Mouse (Mus musculus) forebrain, embryonic 14.5 days (tissue): Measurements from ENCODE around the gene Pik3cd. TPM values are rescaled to one million over a fixed set of nuclear protein-coding genes. Genes with fewer than 3 reads are reported as not detected.
A peak's percentile ranks its signal among the peaks of the same experiment; 100 is the strongest.

ENCODE experiments used
- ATAC-seq: fragments of 200-750 bp; cut with Nextera tagmentation; 2 replicates; pipeline ENCODE4 v1.8.0; 2017; ENCODE audit warnings: mild to moderate bottlenecking, moderate library complexity
- DNase-seq: peaks from one replicate; pipeline ENCODE4 v3.0.0-alpha.2; 2015; ENCODE audit warnings: low spot score
- H3K27ac ChIP-seq: fragments of 300-500 bp; sonication (generic); 2 replicates; pipeline ENCODE4 v1.5.1; 2014; ENCODE audit warnings: low read depth, mild to moderate bottlenecking, control low read depth, low read length, moderate library complexity
- H3K27me3 ChIP-seq: fragments of 300-500 bp; sonication (generic); replicated peaks from 2 replicates; pipeline ENCODE4 v1.6.1; 2014; ENCODE audit warnings: low read length, control low read depth, mixed read lengths; ENCODE audit not compliant: control insufficient read depth, insufficient read depth
- H3K36me3 ChIP-seq: fragments of 300-500 bp; sonication (generic); 2 replicates; pipeline ENCODE4 v1.6.1; 2014; ENCODE audit warnings: low read length, control low read depth; ENCODE audit not compliant: control insufficient read depth, insufficient read depth
- H3K4me1 ChIP-seq: fragments of 300-500 bp; sonication (generic); 2 replicates; pipeline ENCODE4 v1.6.1; 2014; ENCODE audit warnings: antibody characterized with exemption, low read length, control low read depth; ENCODE audit not compliant: control insufficient read depth, insufficient read depth
- H3K4me2 ChIP-seq: fragments of 300-500 bp; sonication (generic); 2 replicates; pipeline ENCODE4 v1.6.1; 2014; ENCODE audit warnings: mild to moderate bottlenecking, control low read depth, low read length
- H3K4me3 ChIP-seq: fragments of 300-500 bp; sonication (generic); 2 replicates; pipeline ENCODE4 v1.5.1; 2014; ENCODE audit warnings: low read depth, low read length, control low read depth
- H3K9ac ChIP-seq: fragments of 300-500 bp; sonication (generic); 2 replicates; pipeline ENCODE4 v1.6.1; 2014; ENCODE audit warnings: mild to moderate bottlenecking, low read length, control low read depth, moderate library complexity
- H3K9me3 ChIP-seq: fragments of 300-500 bp; sonication (generic); replicated peaks from 2 replicates; pipeline ENCODE4 v1.6.1; 2016; ENCODE audit warnings: low read length, control low read depth, mixed read lengths; ENCODE audit not compliant: control insufficient read depth
- WGBS: fragments of 180-500 bp; shearing (Covaris S2); extraction: QIAGEN DNeasy Blood & Tissue Kit; methylation state at CpG from one replicate; pipeline ENCODE4 v1.1.7; 2014; 5-methylcytosine and 5-hydroxymethylcytosine counted together
- polyA plus RNA-seq: library from polyadenylated mRNA; unstranded; fragments of >200 nt; fragmentation: Nextera tagmentation; extraction: Ambion mirVana; gene quantifications from 2 replicates; pipeline ENCODE4 v1.2.1, GENCODE M21; 2014

Pik3cd gene
- polyA plus RNA-seq, 1 experiment from 2014 or later: 8.9 TPM

- Histone ChIP-seq H3K9ac (no peak overlapping the region), H3K4me2 (no peak overlapping the region), H3K4me3 (no peak overlapping the region), H3K9me3 (no peaks in the 10 kb centered on the region), H3K4me1 (no peaks in the 10 kb centered on the region), H3K27me3 (no peaks in the 10 kb centered on the region), H3K36me3 (no peaks in the 10 kb centered on the region), H3K27ac (no peak overlapping the region)
- WGBS: 84% methylated on average over 11 of the region's 11 CpGs
- ATAC-seq: no peak
- DNase-seq: no peak
These were observed 17.3 kb downstream of the Pik3cd start for GRCm38 (mm10) chr4:149684841-149685623.

GRCm38 (mm10) chr4:149683875-149684274 is 18.5 kb downstream of the Pik3cd start:
- no peak overlapping the region for H3K27ac ChIP-seq
- WGBS: 6% methylated on average over 7 of the region's 7 CpGs
- H3K9ac ChIP-seq: no peak overlapping the region
- no peaks in the 10 kb centered on the region for H3K9me3 ChIP-seq
- no peaks in the 10 kb centered on the region for H3K4me1 ChIP-seq
- H3K36me3 ChIP-seq: no peaks in the 10 kb centered on the region
- DNase-seq: no peak
- no peak overlapping the region for H3K4me2 ChIP-seq
- no peaks in the 10 kb centered on the region for H3K27me3 ChIP-seq
- H3K4me3 ChIP-seq: no peak overlapping the region
- ATAC-seq: no peak

GRCm38 (mm10) chr4:149679056-149679770 is 23.2 kb downstream of the Pik3cd start:
- Histone ChIP-seq H3K36me3 (no peaks in the 10 kb centered on the region), H3K9me3 (no peaks in the 10 kb centered on the region), H3K4me3 (no peak overlapping the region), H3K4me1 (no peaks in the 10 kb centered on the region), H3K4me2 (no peak overlapping the region), H3K27me3 (0 out of 2 replicates have a peak, but pooled peaks cover 2% of the 10 kb centered on the region), H3K27ac (no peak overlapping the region), H3K9ac (no peak overlapping the region)
- ATAC-seq (no peak), DNase-seq (no peak)
- WGBS: 77% methylated on average over 11 of the region's 11 CpGs

- no peaks in the 10 kb centered on the region for H3K4me1 ChIP-seq
- H3K4me2 ChIP-seq: no peak overlapping the region
- DNase-seq: no peak
- no peak overlapping the region for H3K27ac ChIP-seq
- ATAC-seq: no peak
- 0 out of 2 replicates have a peak, but pooled peaks cover 7% of the 10 kb centered on the region for H3K27me3 ChIP-seq
- H3K9me3 ChIP-seq: no peaks in the 10 kb centered on the region
- H3K36me3 ChIP-seq: no peaks in the 10 kb centered on the region
- WGBS: 42% methylated on average over 1 of the region's 1 CpGs
- no peak overlapping the region for H3K4me3 ChIP-seq
- H3K9ac ChIP-seq: no peak overlapping the region
These were observed 24.4 kb downstream of the Pik3cd start for GRCm38 (mm10) chr4:149678006-149678405.

GRCm38 (mm10) chr4:149675378-149676261 is 26.8 kb downstream of the Pik3cd start:
- H3K9me3 ChIP-seq: no peaks in the 10 kb centered on the region
- H3K4me1 ChIP-seq: no peaks in the 10 kb centered on the region
- peak overlapping the region; percentile 88 for H3K4me2 ChIP-seq
- 0 out of 2 replicates have a peak, but pooled peaks cover 7% of the 10 kb centered on the region for H3K27me3 ChIP-seq
- peak overlapping the region; percentile 63; the same call in 1 of the 2 replicates for H3K27ac ChIP-seq
- under 1% methylated on average over 58 of the region's 60 CpGs for WGBS
- H3K4me3 ChIP-seq: peak overlapping the region; percentile 66
- H3K36me3 ChIP-seq: no peaks in the 10 kb centered on the region
- ATAC-seq: peak; percentile 93
- peak; percentile 69 for DNase-seq
- peak overlapping the region; percentile 78 for H3K9ac ChIP-seq

- Histone ChIP-seq H3K27me3 (0 out of 2 replicates have a peak, but pooled peaks cover 7% of the 10 kb centered on the region), H3K4me1 (no peaks in the 10 kb centered on the region), H3K9ac (peak overlapping the region; percentile 78), H3K4me2 (peak overlapping the region; percentile 88), H3K4me3 (peak overlapping the region; percentile 66), H3K9me3 (no peaks in the 10 kb centered on the region), H3K27ac (peak overlapping the region; percentile 39; the same call in 1 of the 2 replicates), H3K36me3 (no peaks in the 10 kb centered on the region)
- DNase-seq: no peak
- WGBS: 7% methylated on average over 8 of the region's 8 CpGs
- ATAC-seq: no peak
These were observed 27.5 kb downstream of the Pik3cd start for GRCm38 (mm10) chr4:149674814-149675377.

GRCm38 (mm10) chr4:149672747-149673146 is 29.6 kb downstream of the Pik3cd start:
- no peaks in the 10 kb centered on the region for H3K4me1 ChIP-seq
- H3K36me3 ChIP-seq: no peaks in the 10 kb centered on the region
- H3K9ac ChIP-seq: no peak overlapping the region
- no peak overlapping the region for H3K27ac ChIP-seq
- 0 out of 2 replicates have a peak, but pooled peaks cover 7% of the 10 kb centered on the region for H3K27me3 ChIP-seq
- 91% methylated on average over 5 of the region's 5 CpGs for WGBS
- ATAC-seq (no peak), DNase-seq (no peak)
- H3K4me2 ChIP-seq: no peak overlapping the region
- no peaks in the 10 kb centered on the region for H3K9me3 ChIP-seq
- no peak overlapping the region for H3K4me3 ChIP-seq

GRCm38 (mm10) chr4:149671175-149671574 is 31.2 kb downstream of the Pik3cd start:
- Histone ChIP-seq H3K9me3 (no peaks in the 10 kb centered on the region), H3K4me2 (no peak overlapping the region), H3K27ac (no peak overlapping the region), H3K4me3 (no peak overlapping the region), H3K36me3 (no peaks in the 10 kb centered on the region), H3K9ac (no peak overlapping the region), H3K4me1 (no peaks in the 10 kb centered on the region), H3K27me3 (0 out of 2 replicates have a peak, but pooled peaks cover 5% of the 10 kb centered on the region)
- 96% methylated on average over 6 of the region's 6 CpGs for WGBS
- ATAC-seq (no peak), DNase-seq (no peak)
